Mouse (Mus musculus) C2C12 (cell line): ENCODE data around the gene Ndufs7. TPM values are rescaled to one million over a fixed set of nuclear protein-coding genes. Genes with fewer than 3 reads are reported as not detected.

ENCODE experiments used
- H3K27me3 ChIP-seq: one replicate; pipeline ENCODE4 v1.6.1; 2011; ENCODE audit not compliant: control insufficient read depth, insufficient read depth, insufficient read length
- H3K36me3 ChIP-seq: one replicate; pipeline ENCODE4 v1.6.1; 2011; ENCODE audit not compliant: control insufficient read depth, insufficient read depth
- H3K4me3 ChIP-seq: one replicate; pipeline ENCODE4 v1.5.1; 2011; ENCODE audit warnings: mild to moderate bottlenecking, control low read depth; ENCODE audit not compliant: poor library complexity, insufficient read depth, severe bottlenecking
- H3K79me2 ChIP-seq: one replicate; pipeline ENCODE4 v1.6.1; 2011; ENCODE audit not compliant: control insufficient read depth, insufficient read depth
- H3K79me3 ChIP-seq: one replicate; pipeline ENCODE4 v1.6.1; 2011; ENCODE audit warnings: low read depth, control low read depth
- H3ac ChIP-seq: one replicate; pipeline ENCODE3; 2011; ENCODE audit warnings: low read depth; ENCODE audit not compliant: control insufficient read depth, insufficient read length
- CEBPB ChIP-seq: IDR thresholded peaks from one replicate; pipeline ENCODE4 v1.6.1; 2011; ENCODE audit warnings: low read depth, mild to moderate bottlenecking, control low read depth, moderate library complexity
- CTCF ChIP-seq: IDR thresholded peaks from one replicate; pipeline ENCODE4 v1.5.1; 2011; ENCODE audit not compliant: control insufficient read depth, insufficient read depth, insufficient read length
- FOSL1 ChIP-seq: IDR thresholded peaks from one replicate; pipeline ENCODE4 v1.8.0; 2011; ENCODE audit warnings: mild to moderate bottlenecking, low read length; ENCODE audit not compliant: poor library complexity, insufficient read depth, severe bottlenecking
- MAX ChIP-seq: IDR thresholded peaks from one replicate; pipeline ENCODE4 v1.6.1; 2011; ENCODE audit warnings: mild to moderate bottlenecking, control low read depth
- MYOD1 ChIP-seq: IDR thresholded peaks from one replicate; pipeline ENCODE4 v1.6.1; 2011; ENCODE audit warnings: low read depth; ENCODE audit not compliant: control insufficient read depth, insufficient read length
- MYOG ChIP-seq: IDR thresholded peaks from one replicate; pipeline ENCODE4 v1.6.1; 2011; ENCODE audit not compliant: control insufficient read depth, insufficient read length; ENCODE audit errors: extremely low read depth
- USF1 ChIP-seq: IDR thresholded peaks from one replicate; pipeline ENCODE4 v1.6.1; 2011; ENCODE audit warnings: low read depth, mild to moderate bottlenecking, control low read depth, moderate library complexity
- polyA plus RNA-seq: library from polyadenylated mRNA; unstranded; fragments of >200 nt; fragmentation: generic; extraction: Trizol; gene quantifications from one replicate; pipeline ENCODE4 v1.2.1, GENCODE M21; 2012; ENCODE audit warnings: missing spikeins

Ndufs7 gene
- polyA plus RNA-seq, 1 experiment, result 288 TPM

- Histone ChIP-seq H3K79me2 (peaks cover 25% of the 10 kb centered on the region), H3ac (peak overlapping the region; percentile 81), H3K79me3 (peaks cover 7% of the 10 kb centered on the region), H3K4me3 (peak overlapping the region; percentile 37), H3K27me3 (no peaks in the 10 kb centered on the region), H3K36me3 (peaks cover 43% of the 10 kb centered on the region)
- TF ChIP-seq MYOD1 (no peak), MAX (no peak), CEBPB (no peak), FOSL1 (no peak), MYOG (no peak), CTCF (no peak), USF1 (no peak)
Measured at GRCm38 (mm10) chr10:80259861-80260641, 11.1 kb downstream of the Ndufs7 start.

GRCm38 (mm10) chr10:80260642-80261584 is 12.0 kb downstream of the Ndufs7 start, which contains the start of the genes Gamt and Dazap1:
Gene Gamt (minus strand): TSS chr10:80261012.
Gene Dazap1 (plus strand): TSS chr10:80261486.
- peak within 1 kb of the TSS; percentile 81 for H3ac ChIP-seq
- TF ChIP-seq MAX, result no peak
- TF ChIP-seq MYOG, result no peak
- no peak for TF ChIP-seq CTCF
- H3K79me3 ChIP-seq, result peaks cover 15% of the 10 kb centered on the region
- peaks cover 34% of the 10 kb centered on the region for H3K79me2 ChIP-seq
- H3K36me3 ChIP-seq, result peaks cover 35% of the 10 kb centered on the region
- peak within 1 kb of the TSS; percentile 37 for H3K4me3 ChIP-seq
- no peaks in the 10 kb centered on the region for H3K27me3 ChIP-seq

- Histone ChIP-seq H3K79me2 (peaks cover 40% of the 10 kb centered on the region), H3ac (peak overlapping the region; percentile 72), H3K36me3 (peaks cover 31% of the 10 kb centered on the region), H3K4me3 (peak overlapping the region; percentile 37), H3K27me3 (no peaks in the 10 kb centered on the region), H3K79me3 (peaks cover 22% of the 10 kb centered on the region)
- TF ChIP-seq USF1, result peak; percentile 65
- TF ChIP-seq MAX, result peak; percentile 92
- no peak for TF ChIP-seq FOSL1
- TF ChIP-seq CTCF, result no peak
- no peak for TF ChIP-seq MYOD1
- TF ChIP-seq MYOG, result no peak
- no peak for TF ChIP-seq CEBPB
Measured at GRCm38 (mm10) chr10:80261585-80261968, 12.7 kb downstream of the Ndufs7 start.

GRCm38 (mm10) chr10:80262169-80262568 is 13.2 kb downstream of the Ndufs7 start:
- peaks cover 46% of the 10 kb centered on the region for H3K79me2 ChIP-seq
- peaks cover 32% of the 10 kb centered on the region for H3K36me3 ChIP-seq
- no peaks in the 10 kb centered on the region for H3K27me3 ChIP-seq
- H3K79me3 ChIP-seq, result peaks cover 28% of the 10 kb centered on the region
- TF ChIP-seq USF1 (no peak), FOSL1 (no peak), MYOD1 (no peak)
- no peak overlapping the region for H3K4me3 ChIP-seq
- peak overlapping the region; percentile 31 for H3ac ChIP-seq

- Histone ChIP-seq H3K36me3 (peaks cover 34% of the 10 kb centered on the region), H3K27me3 (no peaks in the 10 kb centered on the region)
- no peak for TF ChIP-seq CEBPB
- TF ChIP-seq MYOD1, result no peak
- TF ChIP-seq MYOG, result no peak
- no peak for TF ChIP-seq MAX
- TF ChIP-seq FOSL1, result no peak
- no peak for TF ChIP-seq USF1
- no peak for TF ChIP-seq CTCF
Measured at GRCm38 (mm10) chr10:80262776-80263365, 13.9 kb downstream of the Ndufs7 start.

More at GRCm38 (mm10) chr10:80262776-80263365, 13.9 kb downstream of the Ndufs7 start:
- Histone ChIP-seq H3K79me3 (peaks cover 35% of the 10 kb centered on the region), H3K79me2 (peaks cover 53% of the 10 kb centered on the region), H3K4me3 (no peak overlapping the region), H3ac (no peak overlapping the region)
